25 mouse cellular contexts compared by ENCODE assay signal in the genomic region with DNA sequence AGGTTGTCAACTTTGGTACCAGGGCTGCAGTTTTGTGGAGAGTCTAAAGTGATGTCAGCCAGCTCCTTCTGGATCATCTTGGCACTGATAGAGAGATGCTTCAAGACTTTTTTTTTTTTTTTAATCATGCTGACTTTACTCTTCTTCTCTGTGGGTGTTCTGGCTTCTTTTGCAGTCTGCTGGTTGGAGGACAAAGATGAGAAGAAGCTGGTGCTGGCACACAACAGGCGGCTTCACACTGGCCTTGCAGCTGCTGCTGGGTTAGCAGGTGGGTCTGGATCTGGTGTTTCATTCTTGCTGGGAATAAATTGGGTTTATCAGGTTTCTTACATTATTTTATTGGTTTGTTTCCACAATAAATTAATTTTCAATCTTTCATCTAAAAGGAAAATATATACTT.
"Had no signal": no experiment of that assay in that cellular context is flagged by ENCODE, and none has a peak within 500 bp of the region (broad histone marks: within the 10 kb centered on the region; RNA-seq: fewer than 3 reads in every experiment).

No protein-coding gene starts in this region.

- H3K9ac ChIP-seq: limb, embryonic 13.5 days; liver, embryonic 12.5 days; liver, embryonic 15.5 days; lung, embryonic 15.5 days; midbrain, embryonic 13.5 days; neural tube, embryonic 13.5 days; stomach, embryonic 15.5 days had no signal

- ATAC-seq: intestine, postnatal 0 days; liver, embryonic 12.5 days; midbrain, embryonic 13.5 days had no signal

- H3K4me2 ChIP-seq: limb, embryonic 13.5 days; liver, embryonic 12.5 days; liver, embryonic 15.5 days; lung, embryonic 15.5 days; midbrain, embryonic 13.5 days; neural tube, embryonic 13.5 days; stomach, embryonic 15.5 days had no signal

- H3K36me3 ChIP-seq: limb, embryonic 10.5 days; limb, embryonic 13.5 days; liver, embryonic 12.5 days; liver, embryonic 15.5 days; lung, embryonic 15.5 days; midbrain, embryonic 10.5 days; midbrain, embryonic 13.5 days; neural tube, embryonic 13.5 days; stomach, embryonic 15.5 days had no signal

- H3K4me1 ChIP-seq: limb, embryonic 10.5 days; limb, embryonic 13.5 days; liver, embryonic 12.5 days; liver, embryonic 15.5 days; lung, embryonic 15.5 days; megakaryocyte, embryonic 14.5 days; midbrain, embryonic 10.5 days; midbrain, embryonic 13.5 days; neural tube, embryonic 13.5 days; stomach, embryonic 15.5 days had no signal

- H3K27me3 ChIP-seq: limb, embryonic 13.5 days; liver, embryonic 12.5 days; liver, embryonic 15.5 days; lung, embryonic 15.5 days; megakaryocyte, embryonic 14.5 days; midbrain, embryonic 13.5 days; neural tube, embryonic 13.5 days; stomach, embryonic 15.5 days had no signal

- H3K4me3 ChIP-seq: layer of hippocampus, adult 2 months; left cerebral cortex, adult 2 months; limb, embryonic 10.5 days; limb, embryonic 13.5 days; liver, embryonic 12.5 days; liver, embryonic 15.5 days; lung, embryonic 15.5 days; megakaryocyte, embryonic 14.5 days; midbrain, embryonic 10.5 days; midbrain, embryonic 13.5 days; neural tube, embryonic 13.5 days; stomach, embryonic 15.5 days had no signal

- DNase-seq: kidney, adult 2 months; kidney, postnatal 25 days; layer of hippocampus, postnatal 36 days; liver; lung, adult 18-20 months; lung, postnatal 10 days; lung, postnatal 36 days; right cerebral cortex, postnatal 25 days; spleen, adult 18-20 months; thymus, adult 18-20 months; thymus, postnatal 36 days had no signal

- H3K27ac ChIP-seq: kidney, postnatal 0 days; layer of hippocampus, adult 2 months; left cerebral cortex, adult 2 months; limb, embryonic 10.5 days; limb, embryonic 13.5 days; liver, embryonic 12.5 days; liver, embryonic 15.5 days; lung, embryonic 15.5 days; midbrain, embryonic 10.5 days; midbrain, embryonic 13.5 days; neural tube, embryonic 13.5 days; stomach, embryonic 15.5 days had no signal

- H3K9me3 ChIP-seq: limb, embryonic 10.5 days; limb, embryonic 13.5 days; liver, embryonic 15.5 days; lung, embryonic 15.5 days; megakaryocyte, embryonic 14.5 days; midbrain, embryonic 10.5 days; midbrain, embryonic 13.5 days; neural tube, embryonic 13.5 days; stomach, embryonic 15.5 days had no signal
